Mouse (Mus musculus) layer of hippocampus, postnatal 36 days (tissue): ENCODE data around the gene Ten1. TPM values are rescaled to one million over a fixed set of nuclear protein-coding genes. Genes with fewer than 3 reads are reported as not detected.

Experiments used
- DNase-seq, 2 experiments: peaks; one replicate each; pipeline ENCODE4 v3.0.0; 2022
- total RNA-seq, 2 experiments: library from RNA; stranded (reverse); gene quantifications; 2 replicates each; pipeline ENCODE4 v1.2.3; 2021

Ten1 gene
- 10 to 100 TPM; 36.1 to 45.4 TPM for total RNA-seq

DNA sequence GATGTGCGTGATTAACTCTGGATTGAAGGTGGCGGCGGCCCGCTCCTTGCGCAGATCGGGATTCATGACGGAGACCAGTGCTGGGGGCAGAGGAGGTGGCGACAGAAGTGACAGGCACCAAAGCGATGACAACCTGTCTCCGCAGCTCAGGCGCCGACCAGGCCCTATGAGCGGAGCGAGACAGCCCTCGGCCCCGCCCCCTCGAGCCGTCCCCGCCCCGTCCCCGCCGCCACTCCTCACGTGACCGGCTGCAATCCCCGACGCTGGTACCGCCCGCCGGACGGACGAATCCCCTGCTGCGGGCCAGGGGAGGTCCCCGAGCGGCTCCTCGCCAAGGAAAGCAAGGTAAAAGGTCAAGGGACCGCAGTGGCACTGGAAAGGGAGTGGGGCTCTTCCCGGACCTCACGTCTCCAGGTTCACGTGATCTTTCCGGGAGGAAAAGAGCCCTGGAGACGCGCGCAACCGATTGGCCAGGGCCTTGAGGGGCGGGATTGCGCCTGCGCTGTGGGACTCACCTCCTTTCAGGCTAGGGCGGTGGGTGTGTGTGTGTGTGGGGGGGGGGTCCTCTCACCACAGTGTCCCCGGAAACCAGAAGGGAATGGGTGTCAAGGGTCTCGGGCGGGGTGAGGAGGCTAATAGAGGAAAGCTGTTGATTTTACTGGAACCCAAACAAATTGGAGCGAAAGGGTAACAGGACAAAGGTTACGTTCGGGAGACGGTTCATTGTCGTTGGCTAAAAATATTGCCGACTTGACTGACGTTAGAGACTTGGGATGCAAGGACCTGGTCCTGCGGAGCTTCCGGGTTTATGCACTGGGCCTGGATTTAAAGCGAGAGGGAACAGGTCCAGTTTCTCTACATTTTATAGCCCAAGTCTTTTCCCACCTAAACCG lies at the start of gene Ten1, which contains the start of gene Acox1:
Gene Ten1, plus strand, starts transcription at position 217 of the 893 bp plus-strand sequence.
Gene Acox1, minus strand, starts transcription at position 407 of the 893 bp plus-strand sequence.
- peak; percentile 96 for DNase-seq

DNA sequence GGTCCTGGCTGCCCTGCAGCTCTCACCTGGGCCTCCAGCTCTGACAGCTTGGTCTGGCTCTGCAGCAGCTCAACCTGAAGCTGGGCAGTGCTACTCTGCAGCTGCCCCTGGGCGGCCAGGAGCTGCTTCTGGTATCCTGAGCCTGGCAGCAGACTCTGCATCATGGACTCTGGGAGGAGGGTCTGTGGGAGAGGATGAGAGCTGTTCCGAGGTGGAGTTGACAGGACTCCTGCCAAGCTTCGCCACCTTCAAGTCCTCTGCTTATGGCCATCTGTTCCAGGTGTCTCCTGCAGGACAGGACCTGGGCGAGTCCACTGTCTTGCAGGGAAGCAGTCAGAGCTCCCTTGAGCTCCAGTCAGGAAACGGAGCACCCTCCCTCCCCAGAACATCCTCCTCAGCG lies 49.3 kb upstream of the Ten1 start:
- no peak for DNase-seq

DNA sequence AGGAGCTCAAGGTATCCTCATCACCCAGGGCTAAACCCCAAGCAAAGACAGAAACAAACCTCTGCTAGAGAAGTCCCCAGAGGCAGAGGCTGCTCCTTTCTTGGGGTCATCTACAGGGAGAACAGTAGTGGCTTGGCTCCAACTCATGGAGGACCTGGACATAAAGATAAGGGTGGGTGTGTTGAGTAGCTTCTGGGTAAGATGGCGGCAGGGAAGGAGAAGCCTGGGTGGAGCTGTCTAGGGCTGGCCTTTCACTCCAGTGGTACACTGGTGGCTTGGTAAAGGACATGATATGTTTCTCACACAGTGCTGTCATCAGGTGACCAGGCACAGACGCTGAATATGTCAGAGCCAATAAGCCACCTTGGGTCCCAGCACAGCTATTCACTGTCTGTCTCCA lies 47.7 kb upstream of the Ten1 start:
- no peak for DNase-seq

GRCm38 (mm10) chr11:116161312-116161711 lies 37.3 kb upstream of the Ten1 start:
- no peak for DNase-seq

GRCm38 (mm10) chr11:116162146-116162545 lies 36.5 kb upstream of the Ten1 start:
- no peak for DNase-seq

DNA sequence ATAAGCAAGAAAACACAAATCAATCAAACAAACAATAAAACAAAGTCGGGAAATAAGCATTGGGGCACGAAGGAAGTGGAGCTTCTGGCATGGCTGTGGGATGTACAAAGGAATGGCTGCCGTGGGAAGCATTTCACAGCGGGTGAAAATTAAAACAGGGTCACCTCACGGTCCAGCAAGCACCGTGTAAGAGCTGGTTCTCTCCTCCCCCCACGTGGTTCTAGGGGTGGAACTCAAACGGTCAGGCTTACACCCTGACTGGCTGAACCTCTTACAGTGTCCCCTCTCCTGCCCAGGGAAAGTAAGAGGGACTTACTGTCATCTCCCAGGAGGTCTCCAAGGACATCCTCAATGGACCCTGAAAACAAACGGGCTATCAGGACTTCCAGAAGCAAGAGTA lies 35.7 kb upstream of the Ten1 start:
- DNase-seq, result no peak

- DNase-seq, result no peak
Observed at GRCm38 (mm10) chr11:116167232-116167631, 31.4 kb upstream of the Ten1 start.

GRCm38 (mm10) chr11:116167884-116168439 lies 30.7 kb upstream of the Ten1 start, which contains the start of gene Fbf1:
Fbf1 (minus strand) TSS chr11:116168166.
- peak; percentile 96 to 97 for DNase-seq

- DNase-seq, result no peak
Observed at GRCm38 (mm10) chr11:116169214-116169613, 29.4 kb upstream of the Ten1 start.

DNA sequence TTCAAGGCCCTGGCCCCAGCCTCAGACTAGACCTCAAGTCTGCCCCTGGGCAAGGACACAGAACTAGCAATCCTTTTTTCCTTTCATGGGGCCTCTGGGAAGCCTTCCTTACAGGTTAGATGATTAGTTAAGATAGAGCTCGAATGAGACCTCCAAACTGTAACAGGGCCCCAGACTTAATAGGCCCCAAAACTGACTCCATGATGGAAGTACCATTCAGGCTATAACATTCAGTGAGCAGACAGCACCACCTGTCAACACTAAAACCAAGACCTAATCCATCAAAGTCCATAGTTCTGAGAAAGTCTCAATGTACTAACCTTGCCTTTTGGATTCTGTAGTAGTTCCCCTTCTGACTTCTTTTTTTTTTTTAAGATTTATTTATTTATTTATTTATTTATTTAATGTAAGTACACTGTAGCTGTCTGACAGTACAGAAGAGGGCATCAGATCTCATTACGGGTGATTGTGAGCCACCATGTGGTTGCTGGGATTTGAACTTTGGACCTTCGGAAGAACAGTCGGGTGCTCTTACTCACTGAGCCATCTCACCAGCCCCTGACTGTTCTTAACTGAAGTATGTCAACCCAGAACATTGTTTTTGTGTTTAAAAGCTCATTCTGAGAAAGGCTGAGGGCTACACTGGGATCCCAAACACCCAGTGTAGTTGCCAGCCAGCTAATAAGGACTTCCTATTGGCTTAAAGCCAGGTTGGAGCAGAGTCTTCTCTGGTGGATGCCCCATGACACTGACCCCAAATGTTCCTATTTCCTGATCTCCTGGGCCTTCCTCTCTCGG lies 28.5 kb upstream of the Ten1 start:
- DNase-seq, result no peak

GRCm38 (mm10) chr11:116171959-116172358 lies 26.7 kb upstream of the Ten1 start:
- DNase-seq, result no peak

DNA sequence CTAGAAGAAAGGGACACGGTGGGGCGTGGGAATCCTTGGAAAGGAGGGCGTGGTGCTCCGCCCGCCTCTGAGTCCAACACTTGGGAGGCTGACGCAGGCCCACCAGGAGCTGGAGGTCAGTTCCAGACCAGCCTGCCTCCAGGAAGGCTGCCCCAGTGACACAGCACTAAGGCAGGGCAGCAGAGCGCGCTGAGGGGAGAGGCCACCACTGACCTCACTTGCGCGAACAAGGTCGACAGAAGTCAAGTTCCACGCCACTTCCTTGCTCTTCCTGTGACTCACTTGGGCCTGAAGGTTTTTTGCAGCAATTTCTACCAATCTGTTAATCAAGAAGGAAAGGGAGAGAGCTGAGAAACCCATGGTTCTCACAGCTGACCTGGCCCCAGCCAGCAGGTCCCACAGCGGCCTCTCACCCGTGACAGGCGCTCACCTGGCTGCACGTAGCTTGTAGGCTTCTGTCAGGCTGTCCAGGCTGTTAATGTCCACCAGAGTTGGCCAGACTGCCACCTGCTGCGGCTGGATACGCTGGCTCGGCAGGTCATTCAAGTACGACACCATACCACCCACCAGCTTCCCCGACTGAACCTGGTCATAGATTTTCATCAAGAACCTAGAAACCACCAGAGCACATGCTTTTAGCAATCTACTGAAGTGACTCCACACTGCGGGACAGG lies 23.7 kb upstream of the Ten1 start:
- DNase-seq, result no peak

DNA sequence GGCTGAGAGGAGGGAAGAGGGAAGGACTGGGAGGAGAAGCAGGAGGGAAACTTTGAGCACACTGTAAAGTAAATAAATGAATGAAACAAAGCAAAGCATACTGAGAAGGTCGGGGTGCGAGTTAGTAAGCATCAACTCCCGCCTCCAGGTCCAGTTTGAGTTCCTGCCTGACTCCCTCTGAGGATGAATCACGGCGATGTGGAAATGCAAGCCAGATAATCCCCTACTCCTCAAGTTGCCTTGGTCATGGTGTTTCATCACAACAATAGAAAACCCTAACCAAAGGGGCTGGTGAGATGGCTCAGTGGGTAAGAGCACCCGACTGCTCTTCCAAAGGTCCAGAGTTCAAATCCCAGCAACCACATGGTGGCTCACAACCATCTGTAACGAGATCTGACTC lies 22.6 kb upstream of the Ten1 start:
- no peak for DNase-seq

DNA sequence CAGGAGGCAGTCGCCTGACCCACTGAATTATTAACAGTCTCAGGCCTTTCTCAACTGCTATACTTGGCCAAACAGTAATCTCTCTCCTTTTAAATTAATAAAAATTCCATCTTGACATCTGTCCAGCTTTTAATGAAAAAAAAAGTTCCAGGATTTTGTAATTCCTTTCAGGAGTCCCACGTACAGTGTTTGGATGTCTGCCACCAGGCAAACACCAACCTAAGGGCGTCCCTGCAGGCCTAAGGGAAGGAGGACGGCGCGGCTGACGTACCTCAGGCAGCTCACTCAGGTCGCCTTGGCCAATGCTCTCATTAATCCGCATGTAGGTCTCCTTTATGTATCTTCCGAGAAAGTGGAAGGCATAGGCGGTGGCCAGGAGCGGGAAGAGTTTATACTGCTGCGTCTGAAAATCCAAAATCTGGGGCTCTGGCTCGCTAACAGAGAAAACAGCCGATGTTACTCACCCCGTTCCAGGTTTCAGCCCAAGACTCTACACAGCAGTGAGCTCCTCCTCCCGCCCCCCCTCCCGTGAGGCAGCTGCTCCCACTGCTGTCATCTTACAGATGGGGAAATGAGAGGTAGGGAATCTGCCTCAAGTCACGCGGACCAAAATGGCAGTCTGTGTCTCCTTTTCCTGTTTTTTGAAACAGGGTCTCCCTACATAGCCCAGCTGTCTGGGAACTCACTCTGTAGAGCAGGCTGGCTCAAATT lies 20.1 kb upstream of the Ten1 start:
- DNase-seq, result no peak

GRCm38 (mm10) chr11:116185836-116186235 lies 12.8 kb upstream of the Ten1 start:
- DNase-seq, result no peak

- no peak for DNase-seq
Observed at GRCm38 (mm10) chr11:116186360-116186759, 12.3 kb upstream of the Ten1 start.

- DNase-seq, result no peak
Observed at GRCm38 (mm10) chr11:116187226-116187930, 11.3 kb upstream of the Ten1 start.

- DNase-seq, result no peak
Observed at GRCm38 (mm10) chr11:116194619-116195018, 4.0 kb upstream of the Ten1 start.

- DNase-seq, result no peak
Observed at GRCm38 (mm10) chr11:116195252-116195651, 3.4 kb upstream of the Ten1 start.

GRCm38 (mm10) chr11:116196336-116196735 lies 2.3 kb upstream of the Ten1 start:
- DNase-seq, result no peak
